Mouse (Mus musculus): Measurements from ENCODE around the gene Kif1bp. TPM values are rescaled to one million over a fixed set of nuclear protein-coding genes. Genes with fewer than 3 reads are reported as not detected.

Gene Kif1bp
- polyA plus RNA-seq, 1 experiment, result 16.8 TPM

- no peaks in the 10 kb centered on the region for H3K27me3 ChIP-seq (ENCODE audit: control insufficient read depth, insufficient read depth, low read length)
- no peak for DNase-seq (ENCODE audit: low read depth in 1 of 2, low spot score in 2 of 2)
- H3K4me1 ChIP-seq (ENCODE audit: control insufficient read depth, insufficient read depth, insufficient read length), result peaks cover 24% of the 10 kb centered on the region; the same call in 1 of the 2 replicates
- no peak overlapping the region; the same call in 1 of the 2 replicates for H3K27ac ChIP-seq (ENCODE audit: insufficient read depth, low read length)
- TF ChIP-seq POLR2A (IDR thresholded peaks at IDR 0.05; ENCODE audit: low read depth, low read length) (no peak), CTCF (IDR thresholded peaks at IDR 0.05; ENCODE audit: extremely low read depth, insufficient read depth, insufficient read length, insufficient replicate concordance) (no peak)
- H3K4me3 ChIP-seq (ENCODE audit: extremely low read depth, insufficient read depth, insufficient read length), result no peak overlapping the region
- WGBS, result 74% methylated on average over 3 of the region's 3 CpGs
- H3K36me3 ChIP-seq (ENCODE audit: control insufficient read depth, insufficient read depth, low read length), result no peaks in the 10 kb centered on the region
Observed at GRCm38 (mm10) chr10:62540800-62541199, 37.5 kb downstream of the Kif1bp start.

- Histone ChIP-seq H3K27ac (ENCODE audit: insufficient read depth, low read length) (no peak overlapping the region), H3K4me3 (ENCODE audit: extremely low read depth, insufficient read depth, insufficient read length) (no peak overlapping the region), H3K4me1 (ENCODE audit: control insufficient read depth, insufficient read depth, insufficient read length) (no peaks in the 10 kb centered on the region), H3K27me3 (ENCODE audit: control insufficient read depth, insufficient read depth, low read length) (no peaks in the 10 kb centered on the region), H3K36me3 (ENCODE audit: control insufficient read depth, insufficient read depth, low read length) (no peaks in the 10 kb centered on the region)
- no peak for DNase-seq (ENCODE audit: low read depth in 1 of 2, low spot score in 2 of 2)
- WGBS, result 69% methylated on average over 7 of the region's 7 CpGs
- no peak for TF ChIP-seq CTCF (IDR thresholded peaks at IDR 0.05; ENCODE audit: extremely low read depth, insufficient read depth, insufficient read length, insufficient replicate concordance)
- no peak for TF ChIP-seq POLR2A (IDR thresholded peaks at IDR 0.05; ENCODE audit: low read depth, low read length)
Observed at GRCm38 (mm10) chr10:62534509-62534908, 43.7 kb downstream of the Kif1bp start.

DNA sequence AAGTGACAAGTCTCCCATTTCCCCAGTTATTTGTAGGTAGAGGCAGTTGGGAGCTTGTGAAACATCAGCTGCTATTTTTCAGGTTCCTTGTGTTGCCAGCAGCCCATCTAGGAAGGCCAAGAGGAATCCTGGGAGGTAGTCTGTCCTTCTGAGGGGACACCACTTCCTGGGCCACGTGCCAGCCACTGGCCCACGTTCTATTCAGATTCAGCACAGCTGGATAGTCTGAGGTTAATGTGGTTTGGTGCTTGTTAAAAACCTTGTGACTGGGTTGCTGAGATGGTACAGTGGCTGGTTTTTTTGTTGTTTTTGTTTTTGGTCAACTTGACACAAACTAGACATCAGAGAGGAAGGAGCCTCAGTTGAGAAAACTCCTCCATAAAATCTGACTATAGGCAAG is 45.4 kb downstream of the Kif1bp start:
- Histone ChIP-seq H3K4me3 (ENCODE audit: extremely low read depth, insufficient read depth, insufficient read length) (no peak overlapping the region), H3K4me1 (ENCODE audit: control insufficient read depth, insufficient read depth, insufficient read length) (no peaks in the 10 kb centered on the region), H3K36me3 (ENCODE audit: control insufficient read depth, insufficient read depth, low read length) (no peaks in the 10 kb centered on the region), H3K27me3 (ENCODE audit: control insufficient read depth, insufficient read depth, low read length) (no peaks in the 10 kb centered on the region), H3K27ac (ENCODE audit: insufficient read depth, low read length) (no peak overlapping the region)
- TF ChIP-seq POLR2A (IDR thresholded peaks at IDR 0.05; ENCODE audit: low read depth, low read length), result no peak
- TF ChIP-seq CTCF (IDR thresholded peaks at IDR 0.05; ENCODE audit: extremely low read depth, insufficient read depth, insufficient read length, insufficient replicate concordance), result no peak
- no peak for DNase-seq (ENCODE audit: low read depth in 1 of 2, low spot score in 2 of 2)
- WGBS, result 6% methylated on average over 2 of the region's 2 CpGs

- TF ChIP-seq POLR2A (IDR thresholded peaks at IDR 0.05; ENCODE audit: low read depth, low read length) (no peak), CTCF (IDR thresholded peaks at IDR 0.05; ENCODE audit: extremely low read depth, insufficient read depth, insufficient read length, insufficient replicate concordance) (no peak)
- Histone ChIP-seq H3K27ac (ENCODE audit: insufficient read depth, low read length) (no peak overlapping the region), H3K4me1 (ENCODE audit: control insufficient read depth, insufficient read depth, insufficient read length) (no peaks in the 10 kb centered on the region), H3K27me3 (ENCODE audit: control insufficient read depth, insufficient read depth, low read length) (no peaks in the 10 kb centered on the region), H3K4me3 (ENCODE audit: extremely low read depth, insufficient read depth, insufficient read length) (no peak overlapping the region), H3K36me3 (ENCODE audit: control insufficient read depth, insufficient read depth, low read length) (no peaks in the 10 kb centered on the region)
- no peak for DNase-seq (ENCODE audit: low read depth in 1 of 2, low spot score in 2 of 2)
- 73% methylated on average over 9 of the region's 9 CpGs for WGBS
Observed at GRCm38 (mm10) chr10:62530183-62530582, 48.1 kb downstream of the Kif1bp start.

- 93% methylated on average over 14 of the region's 14 CpGs for WGBS
- no peak for DNase-seq (ENCODE audit: low read depth in 1 of 2, low spot score in 2 of 2)
Observed at GRCm38 (mm10) chr10:62527351-62527750, 50.9 kb downstream of the Kif1bp start, which contains the start of gene Srgn. Gene Srgn (minus strand): TSS chr10:62527451.

GRCm38 (mm10) chr10:62522346-62522950 is 55.8 kb downstream of the Kif1bp start:
- H3K27ac ChIP-seq (ENCODE audit: insufficient read depth, low read length), result no peak overlapping the region
- 88% methylated on average over 7 of the region's 7 CpGs for WGBS
- no peaks in the 10 kb centered on the region for H3K4me1 ChIP-seq (ENCODE audit: control insufficient read depth, insufficient read depth, insufficient read length)
- no peak for DNase-seq (ENCODE audit: low read depth in 1 of 2, low spot score in 2 of 2)
- no peaks in the 10 kb centered on the region for H3K27me3 ChIP-seq (ENCODE audit: control insufficient read depth, insufficient read depth, low read length)
- H3K36me3 ChIP-seq (ENCODE audit: control insufficient read depth, insufficient read depth, low read length), result no peaks in the 10 kb centered on the region
- no peak for TF ChIP-seq CTCF (IDR thresholded peaks at IDR 0.05; ENCODE audit: extremely low read depth, insufficient read depth, insufficient read length, insufficient replicate concordance)
- TF ChIP-seq POLR2A (IDR thresholded peaks at IDR 0.05; ENCODE audit: low read depth, low read length), result no peak
- H3K4me3 ChIP-seq (ENCODE audit: extremely low read depth, insufficient read depth, insufficient read length), result no peak overlapping the region

More at GRCm38 (mm10) chr10:62527351-62527750, 50.9 kb downstream of the Kif1bp start, which contains the start of gene Srgn:
- H3K27me3 ChIP-seq (ENCODE audit: control insufficient read depth, insufficient read depth, low read length), result no peaks in the 10 kb centered on the region
- no peaks in the 10 kb centered on the region for H3K36me3 ChIP-seq (ENCODE audit: control insufficient read depth, insufficient read depth, low read length)
- H3K27ac ChIP-seq (ENCODE audit: insufficient read depth, low read length), result no peak within 1 kb of the TSS
- H3K4me1 ChIP-seq (ENCODE audit: control insufficient read depth, insufficient read depth, insufficient read length), result no peaks in the 10 kb centered on the region
- TF ChIP-seq POLR2A (IDR thresholded peaks at IDR 0.05; ENCODE audit: low read depth, low read length) (no peak), CTCF (IDR thresholded peaks at IDR 0.05; ENCODE audit: extremely low read depth, insufficient read depth, insufficient read length, insufficient replicate concordance) (no peak)
- H3K4me3 ChIP-seq (ENCODE audit: extremely low read depth, insufficient read depth, insufficient read length), result no peak within 1 kb of the TSS

DNA sequence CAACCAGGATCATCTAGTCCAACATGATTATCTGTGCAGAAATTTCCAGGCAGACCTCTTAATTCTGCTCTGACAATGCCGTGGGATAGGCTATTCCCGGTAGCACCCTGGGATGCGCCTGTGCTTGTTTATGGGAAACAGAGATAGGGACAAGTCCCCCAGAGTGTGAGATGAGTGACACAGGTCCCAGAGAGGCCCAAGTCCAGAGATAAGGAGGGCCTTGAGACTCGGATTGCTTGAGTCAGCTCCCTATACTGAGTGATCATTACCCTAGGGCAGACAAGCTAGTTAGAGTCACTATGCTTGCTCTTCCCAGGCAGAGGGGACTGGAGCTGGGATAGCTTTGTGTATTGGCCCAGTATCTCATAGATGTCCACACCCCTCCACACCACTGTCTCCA is 56.5 kb downstream of the Kif1bp start:
- no peak overlapping the region for H3K27ac ChIP-seq (ENCODE audit: insufficient read depth, low read length)

More for the DNA sequence above, 56.5 kb downstream of the Kif1bp start:
- no peak for TF ChIP-seq POLR2A (IDR thresholded peaks at IDR 0.05; ENCODE audit: low read depth, low read length)
- TF ChIP-seq CTCF (IDR thresholded peaks at IDR 0.05; ENCODE audit: extremely low read depth, insufficient read depth, insufficient read length, insufficient replicate concordance), result no peak
- WGBS, result 74% methylated on average over 4 of the region's 4 CpGs
- H3K27me3 ChIP-seq (ENCODE audit: control insufficient read depth, insufficient read depth, low read length), result no peaks in the 10 kb centered on the region
- no peaks in the 10 kb centered on the region for H3K4me1 ChIP-seq (ENCODE audit: control insufficient read depth, insufficient read depth, insufficient read length)
- H3K36me3 ChIP-seq (ENCODE audit: control insufficient read depth, insufficient read depth, low read length), result no peaks in the 10 kb centered on the region
- no peak overlapping the region for H3K4me3 ChIP-seq (ENCODE audit: extremely low read depth, insufficient read depth, insufficient read length)
- no peak for DNase-seq (ENCODE audit: low read depth in 1 of 2, low spot score in 2 of 2)

Data from spleen, adult 2 months (tissue).